Mouse (Mus musculus) liver, postnatal 0 days (tissue): Measurements from ENCODE around the gene Med8.

Experiments used
- CTCF ChIP-seq: sonication (generic); IDR thresholded peaks from 2 replicates; pipeline ENCODE4 v1.5.1; 2016; ENCODE audit warnings: antibody characterized with exemption, low read depth
- EP300 ChIP-seq: IDR thresholded peaks from 2 replicates; pipeline ENCODE4 v1.6.1; 2016; ENCODE audit warnings: antibody characterized with exemption, low read depth, mild to moderate bottlenecking

GRCm38 (mm10) chr4:118362879-118363278 is 46.3 kb upstream of the Med8 start:
- TF ChIP-seq CTCF (no peak), EP300 (no peak)
